8 mouse cellular contexts compared by ENCODE assay signal in the genomic region with DNA sequence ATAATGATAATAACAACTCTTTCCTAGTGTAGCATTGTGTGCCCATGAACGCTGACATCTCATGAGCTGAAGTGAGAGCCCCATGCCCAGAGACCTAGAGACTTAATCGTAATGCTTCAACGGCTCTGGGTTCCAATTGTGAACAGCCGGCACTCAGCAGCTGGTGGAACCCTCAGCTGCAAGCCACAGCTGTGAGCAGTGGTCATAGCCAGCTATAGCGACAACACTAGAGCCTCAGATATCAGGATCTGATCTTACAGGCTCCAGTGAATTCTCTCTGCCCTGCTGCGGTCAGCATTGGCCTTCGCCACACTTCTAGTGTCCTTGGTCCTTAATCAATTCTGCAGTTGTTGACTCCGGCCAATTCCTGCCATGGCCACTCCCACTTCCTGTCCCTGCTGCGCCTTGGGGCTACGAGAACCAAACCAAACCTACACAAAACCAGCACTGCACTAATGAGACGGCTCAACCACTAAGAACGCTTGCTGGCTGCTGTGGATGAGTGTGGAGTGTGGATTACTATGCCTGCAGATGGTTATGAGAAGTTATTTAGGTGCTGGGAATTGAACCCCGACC. TPM values are rescaled to one million over a fixed set of nuclear protein-coding genes. Genes with fewer than 3 reads are reported as not detected.
DNase-seq lines count a peak whose midpoint lies in the region; ATAC-seq and TF ChIP-seq lines count a peak whose summit lies in the region.

No protein-coding gene starts in this region.

- no peak for TF ChIP-seq CTCF in intestine, postnatal 0 days (IDR thresholded peaks at IDR 0.05; ENCODE audit: low read depth)
- no peak for TF ChIP-seq CTCF in cerebellum, adult 2 months (IDR thresholded peaks at IDR 0.05; ENCODE audit: borderline replicate concordance, insufficient read depth, low read depth, low read length)

- no peak overlapping the region for H3K27ac ChIP-seq in ES-E14 (ENCODE audit: insufficient read depth, low read depth, low read length, poor library complexity, severe bottlenecking)
- peak overlapping the region; percentile 55; the same call in 1 of the 2 replicates for H3K27ac ChIP-seq in embryonic facial prominence, embryonic 10.5 days (replicated peaks)
- H3K27ac ChIP-seq in intestine, postnatal 0 days (ENCODE audit: low read depth, low read length): peak overlapping the region; percentile 74
- 0 out of 2 replicates have a peak overlapping the region, but pooled peaks have one; percentile 12 for H3K27ac ChIP-seq in lung, embryonic 16.5 days (ENCODE audit: low read length)
- no peak overlapping the region for H3K27ac ChIP-seq in midbrain, embryonic 15.5 days
- no peak overlapping the region for H3K27ac ChIP-seq in hindbrain, embryonic 14.5 days
- H3K27ac ChIP-seq in cerebellum, adult 2 months (ENCODE audit: insufficient read depth, low read length): no peak overlapping the region

- no peaks in the 10 kb centered on the region for H3K27me3 ChIP-seq in embryonic facial prominence, embryonic 10.5 days (replicated peaks; ENCODE audit: low read depth, poor library complexity, severe bottlenecking)
- no peaks in the 10 kb centered on the region for H3K27me3 ChIP-seq in intestine, postnatal 0 days (replicated peaks; ENCODE audit: control insufficient read depth, insufficient read depth, low read length)
- H3K27me3 ChIP-seq in lung, embryonic 16.5 days (ENCODE audit: control insufficient read depth, insufficient read depth, low read depth, low read length): no peaks in the 10 kb centered on the region; the same call in 1 of the 2 replicates
- H3K27me3 ChIP-seq in midbrain, embryonic 15.5 days (replicated peaks): no peaks in the 10 kb centered on the region
- no peaks in the 10 kb centered on the region for H3K27me3 ChIP-seq in hindbrain, embryonic 14.5 days (ENCODE audit: control insufficient read depth, insufficient read depth, low read length)
- H3K27me3 ChIP-seq in cerebellum, adult 2 months (ENCODE audit: control insufficient read depth, insufficient read depth, low read length): no peaks in the 10 kb centered on the region

- in situ Hi-C loops in ES-E14 (cut with MboI; ENCODE audit: low sequenced_read_pairs in 2 of 2, unreplicated experiment in 2 of 2): no loop called here

- H3K4me3 ChIP-seq in ES-E14 (ENCODE audit: insufficient read depth in 1 of 2, low read depth in 1 of 2, low read length in 2 of 2, poor library complexity in 1 of 2, severe bottlenecking in 1 of 2): peak overlapping the region in 1 of 2 experiments; percentile 53; a peak in 2 of 4 replicates
- no peak overlapping the region for H3K4me3 ChIP-seq in embryonic facial prominence, embryonic 10.5 days
- H3K4me3 ChIP-seq in intestine, postnatal 0 days (ENCODE audit: low read depth, low read length): no peak overlapping the region
- H3K4me3 ChIP-seq in lung, embryonic 16.5 days (ENCODE audit: low read length): no peak overlapping the region
- H3K4me3 ChIP-seq in midbrain, embryonic 15.5 days: no peak overlapping the region
- no peak overlapping the region for H3K4me3 ChIP-seq in hindbrain, embryonic 14.5 days (replicated peaks; ENCODE audit: low read length)
- no peak overlapping the region for H3K4me3 ChIP-seq in cerebellum, adult 2 months (replicated peaks; ENCODE audit: insufficient read depth, low read depth, low read length)

- peak overlapping the region; percentile 36; the same call in 1 of the 2 replicates for H3K9ac ChIP-seq in ES-E14 (ENCODE audit: insufficient read depth, low read depth, low read length, poor library complexity, severe bottlenecking)
- H3K9ac ChIP-seq in intestine, postnatal 0 days (ENCODE audit: low read depth, low read length): no peak overlapping the region
- no peak overlapping the region for H3K9ac ChIP-seq in lung, embryonic 16.5 days (ENCODE audit: low read length)
- H3K9ac ChIP-seq in midbrain, embryonic 15.5 days: no peak overlapping the region
- no peak overlapping the region for H3K9ac ChIP-seq in hindbrain, embryonic 14.5 days

- no peaks in the 10 kb centered on the region for H3K36me3 ChIP-seq in ES-E14 (ENCODE audit: control insufficient read depth, insufficient read depth, low read length, poor library complexity, severe bottlenecking)
- H3K36me3 ChIP-seq in embryonic facial prominence, embryonic 10.5 days (replicated peaks): no peaks in the 10 kb centered on the region
- no peaks in the 10 kb centered on the region for H3K36me3 ChIP-seq in intestine, postnatal 0 days (ENCODE audit: control insufficient read depth, insufficient read depth)
- no peaks in the 10 kb centered on the region for H3K36me3 ChIP-seq in lung, embryonic 16.5 days (ENCODE audit: control insufficient read depth, insufficient read depth, low read length)
- H3K36me3 ChIP-seq in midbrain, embryonic 15.5 days (replicated peaks): no peaks in the 10 kb centered on the region
- no peaks in the 10 kb centered on the region for H3K36me3 ChIP-seq in hindbrain, embryonic 14.5 days (replicated peaks; ENCODE audit: control insufficient read depth, insufficient read depth)

- no peak overlapping the region for H3K4me2 ChIP-seq in intestine, postnatal 0 days (replicated peaks; ENCODE audit: low read depth)
- no peak overlapping the region for H3K4me2 ChIP-seq in lung, embryonic 16.5 days (ENCODE audit: low read depth, low read length)
- H3K4me2 ChIP-seq in midbrain, embryonic 15.5 days: no peak overlapping the region
- no peak overlapping the region for H3K4me2 ChIP-seq in hindbrain, embryonic 14.5 days (replicated peaks)

- no peaks in the 10 kb centered on the region for H3K9me3 ChIP-seq in ES-E14 (ENCODE audit: control insufficient read depth, insufficient read depth, low read depth, low read length)
- H3K9me3 ChIP-seq in embryonic facial prominence, embryonic 10.5 days: no peaks in the 10 kb centered on the region
- no peaks in the 10 kb centered on the region for H3K9me3 ChIP-seq in intestine, postnatal 0 days (ENCODE audit: control insufficient read depth)
- H3K9me3 ChIP-seq in lung, embryonic 16.5 days (ENCODE audit: control insufficient read depth, low read length): peaks cover 3% of the 10 kb centered on the region; the same call in 1 of the 2 replicates
- H3K9me3 ChIP-seq in midbrain, embryonic 15.5 days: no peaks in the 10 kb centered on the region
- H3K9me3 ChIP-seq in hindbrain, embryonic 14.5 days (ENCODE audit: control insufficient read depth, low read length): no peaks in the 10 kb centered on the region

- peaks cover 0 to 3% of the 10 kb centered on the region in 2 experiments; a peak in 2 of 4 replicates for H3K4me1 ChIP-seq in ES-E14 (ENCODE audit: control insufficient read depth in 2 of 2, insufficient read depth in 2 of 2, low read length in 2 of 2, poor library complexity in 1 of 2)
- peaks cover 13% of the 10 kb centered on the region for H3K4me1 ChIP-seq in embryonic facial prominence, embryonic 10.5 days
- H3K4me1 ChIP-seq in intestine, postnatal 0 days (replicated peaks; ENCODE audit: control insufficient read depth, insufficient read depth, low read length): 0 out of 2 replicates have a peak, but pooled peaks cover 5% of the 10 kb centered on the region
- H3K4me1 ChIP-seq in lung, embryonic 16.5 days (replicated peaks; ENCODE audit: control insufficient read depth, insufficient read depth, low read length): no peaks in the 10 kb centered on the region
- no peaks in the 10 kb centered on the region for H3K4me1 ChIP-seq in midbrain, embryonic 15.5 days
- no peaks in the 10 kb centered on the region for H3K4me1 ChIP-seq in hindbrain, embryonic 14.5 days (replicated peaks; ENCODE audit: control insufficient read depth, insufficient read depth, low read length)
- no peaks in the 10 kb centered on the region for H3K4me1 ChIP-seq in cerebellum, adult 2 months (ENCODE audit: control insufficient read depth, insufficient read depth, low read length)

- DNase-seq in ES-E14 (ENCODE audit: low read depth, low spot score): peak; percentile 24
- DNase-seq in embryonic facial prominence, embryonic 10.5 days (ENCODE audit: low spot score): peak; percentile 18
- no peak for DNase-seq in retina, postnatal 1 day
- DNase-seq in hindbrain, embryonic 14.5 days (ENCODE audit: low spot score): no peak
- no peak for DNase-seq in cerebellum, adult 2 months

- no peak for TF ChIP-seq POLR2A in cerebellum, adult 2 months (IDR thresholded peaks at IDR 0.05; ENCODE audit: borderline replicate concordance, insufficient read depth, low read length)

- no peak for ATAC-seq in intestine, postnatal 0 days
- ATAC-seq in lung, embryonic 16.5 days (ENCODE audit: low read depth): peak; percentile 41; the same call in 1 of the 2 replicates
- ATAC-seq in midbrain, embryonic 15.5 days (replicated peaks): no peak
- ATAC-seq in hindbrain, embryonic 14.5 days (ENCODE audit: low FRiP score): no peak

- WGBS in embryonic facial prominence, embryonic 10.5 days: 64% methylated on average over 13 of the region's 13 CpGs
- 65% methylated on average over 13 of the region's 13 CpGs for WGBS in intestine, postnatal 0 days
- 63% methylated on average over 13 of the region's 13 CpGs for WGBS in lung, embryonic 16.5 days
- WGBS in midbrain, embryonic 15.5 days: 82% methylated on average over 13 of the region's 13 CpGs
- WGBS in hindbrain, embryonic 14.5 days: 86% methylated on average over 13 of the region's 13 CpGs
- 77% methylated on average over 13 of the region's 13 CpGs for WGBS in cerebellum, adult 2 months

RNA-seq across cellular contexts. Expression of gene Copg1, which starts 11.5 kb away (rescaled TPM):
- 103 and 107 TPM in 2 replicates for total RNA-seq in ES-E14 (2012; rRNA removed)
- 157 and 159 TPM in 2 replicates for polyA plus RNA-seq in embryonic facial prominence, embryonic 10.5 days (2016; fragmentation: Nextera tagmentation; extraction: Ambion mirVana)
- 88.5 and 89.5 TPM in 2 replicates for polyA plus RNA-seq in intestine, postnatal 0 days (2015; fragmentation: Nextera tagmentation; extraction: Ambion mirVana)
- polyA plus RNA-seq in lung, embryonic 16.5 days (2015; fragmentation: Nextera tagmentation; extraction: Ambion mirVana): 166 TPM in 2 replicates
- polyA plus RNA-seq in midbrain, embryonic 15.5 days (2015; fragmentation: Nextera tagmentation; extraction: Ambion mirVana): 198 and 199 TPM in 2 replicates
- 203 and 213 TPM in 2 replicates for polyA plus RNA-seq in hindbrain, embryonic 14.5 days (2014; fragmentation: Nextera tagmentation; extraction: Ambion mirVana)
- polyA plus RNA-seq in cerebellum, adult 2 months (2012; rRNA removed): 262 and 265 TPM in 2 replicates

RNA-seq across cellular contexts. Expression of gene Cnbp, which starts 25.2 kb away (rescaled TPM):
- 400 and 562 TPM in 2 replicates for total RNA-seq in ES-E14 (2012; rRNA removed)
- 1,409 and 1,454 TPM in 2 replicates for polyA plus RNA-seq in embryonic facial prominence, embryonic 10.5 days (2016; fragmentation: Nextera tagmentation; extraction: Ambion mirVana)
- polyA plus RNA-seq in intestine, postnatal 0 days (2015; fragmentation: Nextera tagmentation; extraction: Ambion mirVana): 385 and 395 TPM in 2 replicates
- polyA plus RNA-seq in lung, embryonic 16.5 days (2015; fragmentation: Nextera tagmentation; extraction: Ambion mirVana): 966 and 994 TPM in 2 replicates
- 467 and 483 TPM in 2 replicates for polyA plus RNA-seq in midbrain, embryonic 15.5 days (2015; fragmentation: Nextera tagmentation; extraction: Ambion mirVana)
- 541 and 555 TPM in 2 replicates for polyA plus RNA-seq in hindbrain, embryonic 14.5 days (2014; fragmentation: Nextera tagmentation; extraction: Ambion mirVana)
- 347 and 359 TPM in 2 replicates for polyA plus RNA-seq in cerebellum, adult 2 months (2012; rRNA removed)

RNA-seq across cellular contexts. Expression of gene Isy1, which starts 37.6 kb away (rescaled TPM):
- 34.6 and 48.8 TPM in 2 replicates for total RNA-seq in ES-E14 (2012; rRNA removed)
- polyA plus RNA-seq in embryonic facial prominence, embryonic 10.5 days (2016; fragmentation: Nextera tagmentation; extraction: Ambion mirVana): 69.4 and 69.8 TPM in 2 replicates
- polyA plus RNA-seq in intestine, postnatal 0 days (2015; fragmentation: Nextera tagmentation; extraction: Ambion mirVana): 24.5 and 26.4 TPM in 2 replicates
- 33.8 and 47.6 TPM in 2 replicates for polyA plus RNA-seq in lung, embryonic 16.5 days (2015; fragmentation: Nextera tagmentation; extraction: Ambion mirVana)
- 19.3 and 20.9 TPM in 2 replicates for polyA plus RNA-seq in midbrain, embryonic 15.5 days (2015; fragmentation: Nextera tagmentation; extraction: Ambion mirVana)
- polyA plus RNA-seq in hindbrain, embryonic 14.5 days (2014; fragmentation: Nextera tagmentation; extraction: Ambion mirVana): 21.1 and 21.7 TPM in 2 replicates
- polyA plus RNA-seq in cerebellum, adult 2 months (2012; rRNA removed): 36.2 and 36.4 TPM in 2 replicates

RNA-seq across cellular contexts. Expression of gene Hmces, which starts 37.6 kb away (rescaled TPM):
- 61.2 and 125 TPM in 2 replicates for total RNA-seq in ES-E14 (2012; rRNA removed)
- polyA plus RNA-seq in embryonic facial prominence, embryonic 10.5 days (2016; fragmentation: Nextera tagmentation; extraction: Ambion mirVana): 64.0 and 67.1 TPM in 2 replicates
- 17.9 and 19.3 TPM in 2 replicates for polyA plus RNA-seq in intestine, postnatal 0 days (2015; fragmentation: Nextera tagmentation; extraction: Ambion mirVana)
- 50.1 and 54.7 TPM in 2 replicates for polyA plus RNA-seq in lung, embryonic 16.5 days (2015; fragmentation: Nextera tagmentation; extraction: Ambion mirVana)
- polyA plus RNA-seq in midbrain, embryonic 15.5 days (2015; fragmentation: Nextera tagmentation; extraction: Ambion mirVana): 40.9 and 45.6 TPM in 2 replicates
- 36.6 and 38.5 TPM in 2 replicates for polyA plus RNA-seq in hindbrain, embryonic 14.5 days (2014; fragmentation: Nextera tagmentation; extraction: Ambion mirVana)
- polyA plus RNA-seq in cerebellum, adult 2 months (2012; rRNA removed): 45.9 and 49.9 TPM in 2 replicates

RNA-seq across cellular contexts. Expression of gene Gm45140, which starts 40.6 kb away (rescaled TPM):
- total RNA-seq in ES-E14 (2012; rRNA removed): 2.6 and 5.7 TPM in 2 replicates
- polyA plus RNA-seq in embryonic facial prominence, embryonic 10.5 days (2016; fragmentation: Nextera tagmentation; extraction: Ambion mirVana): 2.8 and 3.2 TPM in 2 replicates
- polyA plus RNA-seq in intestine, postnatal 0 days (2015; fragmentation: Nextera tagmentation; extraction: Ambion mirVana): 1.3 and 2.0 TPM in 2 replicates
- polyA plus RNA-seq in lung, embryonic 16.5 days (2015; fragmentation: Nextera tagmentation; extraction: Ambion mirVana): 1.5 and 3.5 TPM in 2 replicates
- polyA plus RNA-seq in midbrain, embryonic 15.5 days (2015; fragmentation: Nextera tagmentation; extraction: Ambion mirVana): 2.9 and 3.0 TPM in 2 replicates
- 1.1 and 5.8 TPM in 2 replicates for polyA plus RNA-seq in hindbrain, embryonic 14.5 days (2014; fragmentation: Nextera tagmentation; extraction: Ambion mirVana)
- 4.9 and 5.7 TPM in 2 replicates for polyA plus RNA-seq in cerebellum, adult 2 months (2012; rRNA removed)

Comparison
In these comparisons a context has a peak if more than half of its experiments do, and no peak if none do; other contexts are left out.
1. DNase-seq: peak in ES-E14 (single experiment) and embryonic facial prominence, embryonic 10.5 days (single experiment); none in retina, postnatal 1 day (single experiment), hindbrain, embryonic 14.5 days (single experiment) and cerebellum, adult 2 months (0 of 2).
2. H3K27ac ChIP-seq: peak in embryonic facial prominence, embryonic 10.5 days (single experiment), intestine, postnatal 0 days (single experiment) and lung, embryonic 16.5 days (single experiment); none in ES-E14 (single experiment), midbrain, embryonic 15.5 days (single experiment), hindbrain, embryonic 14.5 days (single experiment) and cerebellum, adult 2 months (single experiment).